23 mouse cellular contexts compared by ENCODE assay signal in the genomic region with DNA sequence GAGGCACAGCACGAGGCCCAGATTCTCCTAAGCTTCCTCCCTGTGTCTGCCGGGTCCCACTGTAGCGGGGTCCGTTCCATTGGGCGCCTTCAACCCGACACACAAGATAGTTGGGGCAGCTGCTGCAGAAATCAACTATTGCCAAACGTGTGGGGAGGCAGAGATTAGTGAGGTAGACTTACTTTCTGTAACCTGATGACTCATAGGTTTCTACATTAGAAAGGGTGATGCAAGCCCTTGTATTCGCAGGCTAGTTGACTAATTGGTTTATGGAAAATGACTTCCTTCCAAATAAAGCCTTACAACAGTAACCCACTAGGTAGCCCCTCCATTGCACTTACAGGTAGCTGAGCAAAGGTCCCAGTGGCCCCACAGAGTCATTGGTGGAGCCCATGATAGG. TPM values are rescaled to one million over a fixed set of nuclear protein-coding genes. Genes with fewer than 3 reads are reported as not detected.
"Had no signal": no experiment of that assay in that cellular context is flagged by ENCODE, and none has a peak within 500 bp of the region (broad histone marks: within the 10 kb centered on the region; RNA-seq: fewer than 3 reads in every experiment).

No protein-coding gene starts in this region.

- H3K4me2 ChIP-seq: limb, embryonic 13.5 days; midbrain, embryonic 12.5 days; neural tube, embryonic 12.5 days had no signal

- H3K27ac ChIP-seq: kidney, postnatal 0 days; limb, embryonic 13.5 days; liver, embryonic 14.5 days; neural tube, embryonic 12.5 days had no signal

- H3K9me3 ChIP-seq: limb, embryonic 13.5 days; midbrain, embryonic 12.5 days; neural tube, embryonic 12.5 days had no signal

- H3K4me3 ChIP-seq: limb, embryonic 13.5 days; megakaryocyte, embryonic 14.5 days; midbrain, embryonic 12.5 days; neural tube, embryonic 12.5 days had no signal

- DNase-seq: kidney, adult 9 months; kidney, postnatal 36 days; layer of hippocampus, adult 9-11 months; layer of hippocampus, postnatal 36 days; left cerebral cortex, postnatal 4 days; lung, adult 2 months; lung, postnatal 36 days; retina, postnatal 1 day; right cerebral cortex, postnatal 14 days; thymus, postnatal 4 days had no signal

- H3K36me3 ChIP-seq: limb, embryonic 13.5 days; midbrain, embryonic 12.5 days; neural tube, embryonic 12.5 days had no signal

- H3K9ac ChIP-seq: limb, embryonic 13.5 days; liver, embryonic 14.5 days; midbrain, embryonic 12.5 days; neural tube, embryonic 12.5 days had no signal

- H3K27me3 ChIP-seq: limb, embryonic 13.5 days; neural tube, embryonic 12.5 days had no signal

RNA-seq across cellular contexts. Expression of a gene that starts 6.6 kb away (rescaled TPM):
- total RNA-seq: liver, adult 2 months had no signal

RNA-seq across cellular contexts. Expression of a gene that starts 47.4 kb away (rescaled TPM):
- total RNA-seq: layer of hippocampus, adult 18-20 months; layer of hippocampus, postnatal 36 days; left cerebral cortex, adult 8-10 months; left cerebral cortex, postnatal 4 days; liver, adult 2 months; midbrain, postnatal 0 days had no signal
- polyA plus RNA-seq: kidney, postnatal 0 days; liver, adult 2 months; liver, embryonic 14.5 days; lung, adult 2 months; lung, postnatal 0 days; midbrain, embryonic 12.5 days; midbrain, postnatal 0 days; neural tube, embryonic 12.5 days; spleen, adult 2 months; stomach, embryonic 16.5 days had no signal
